Mouse (Mus musculus): Measurements from ENCODE around the gene Ctcf. TPM values are rescaled to one million over a fixed set of nuclear protein-coding genes. Genes with fewer than 3 reads are reported as not detected.

Gene Ctcf
- total RNA-seq, 2 experiments from 2014 or later = 39.9 to 40.9 TPM

GRCm38 (mm10) chr8:105648929-105649328 is 12.6 kb downstream of the Ctcf start:
- no peak for DNase-seq

GRCm38 (mm10) chr8:105657641-105658040 is 21.3 kb downstream of the Ctcf start:
- DNase-seq = no peak

- peak; percentile 7 to 31 for DNase-seq
These were observed 24.8 kb downstream of the Ctcf start for GRCm38 (mm10) chr8:105661167-105661566.

GRCm38 (mm10) chr8:105677891-105678290 is 41.5 kb downstream of the Ctcf start:
- DNase-seq = no peak

GRCm38 (mm10) chr8:105685325-105685724 is 49.0 kb downstream of the Ctcf start:
- no peak for DNase-seq

- peak; percentile 58 to 84 for DNase-seq
These were observed 49.5 kb downstream of the Ctcf start, which contains the start of gene Carmil2 for GRCm38 (mm10) chr8:105685796-105686308. Carmil2 (plus strand) TSS chr8:105686274.

- no peak for DNase-seq
These were observed 50.2 kb downstream of the Ctcf start for GRCm38 (mm10) chr8:105686551-105686950.

GRCm38 (mm10) chr8:105687512-105687911 is 51.1 kb downstream of the Ctcf start:
- no peak for DNase-seq

- DNase-seq = no peak
These were observed 51.9 kb downstream of the Ctcf start for GRCm38 (mm10) chr8:105688242-105688752.

- DNase-seq = no peak
These were observed 53.1 kb downstream of the Ctcf start for GRCm38 (mm10) chr8:105689256-105689982.

- DNase-seq = no peak
These were observed 53.6 kb downstream of the Ctcf start for GRCm38 (mm10) chr8:105689983-105690360.

- no peak for DNase-seq
These were observed 54.6 kb downstream of the Ctcf start for GRCm38 (mm10) chr8:105690978-105691377.

GRCm38 (mm10) chr8:105692449-105693182 is 56.2 kb downstream of the Ctcf start:
- DNase-seq = no peak

- peak; percentile 45 to 73 for DNase-seq
These were observed 57.3 kb downstream of the Ctcf start for GRCm38 (mm10) chr8:105693648-105694047.

GRCm38 (mm10) chr8:105694051-105694799 is 57.9 kb downstream of the Ctcf start:
- DNase-seq = no peak

GRCm38 (mm10) chr8:105695080-105695780 is 58.9 kb downstream of the Ctcf start:
- no peak for DNase-seq

- DNase-seq = no peak
These were observed 60.9 kb downstream of the Ctcf start for GRCm38 (mm10) chr8:105697196-105697780.

- DNase-seq = no peak
These were observed 62.4 kb downstream of the Ctcf start for GRCm38 (mm10) chr8:105698734-105699133.

- no peak for DNase-seq
These were observed 63.3 kb downstream of the Ctcf start for GRCm38 (mm10) chr8:105699488-105700215.

- DNase-seq = peak in 1 of 2 experiments; percentile 58
These were observed 64.2 kb downstream of the Ctcf start for GRCm38 (mm10) chr8:105700566-105700965.
